Mouse (Mus musculus) liver, embryonic 15.5 days (tissue): Measurements from ENCODE around the gene Plaur. TPM values are rescaled to one million over a fixed set of nuclear protein-coding genes. Genes with fewer than 3 reads are reported as not detected.

ENCODE experiments used
- ATAC-seq: fragments of 200-750 bp; cut with Nextera tagmentation; 2 replicates; pipeline ENCODE4 v1.8.0; 2017; ENCODE audit warnings: moderate number of reproducible peaks, mild to moderate bottlenecking, moderate library complexity; ENCODE audit not compliant: insufficient read depth
- H3K27ac ChIP-seq: fragments of 300-500 bp; sonication (generic); replicated peaks from 2 replicates; pipeline ENCODE4 v1.5.1; 2015; ENCODE audit warnings: mild to moderate bottlenecking, inconsistent platforms
- H3K27me3 ChIP-seq: fragments of 300-500 bp; sonication (generic); 2 replicates; pipeline ENCODE4 v1.6.1; 2015; ENCODE audit warnings: mild to moderate bottlenecking, inconsistent platforms
- H3K36me3 ChIP-seq: fragments of 300-500 bp; sonication (generic); replicated peaks from 2 replicates; pipeline ENCODE4 v1.6.1; 2015; ENCODE audit warnings: moderate library complexity, mild to moderate bottlenecking, inconsistent platforms
- H3K4me1 ChIP-seq: fragments of 300-500 bp; sonication (generic); replicated peaks from 2 replicates; pipeline ENCODE4 v1.6.1; 2015; ENCODE audit warnings: inconsistent platforms
- H3K4me2 ChIP-seq: fragments of 300-500 bp; sonication (generic); 2 replicates; pipeline ENCODE4 v1.6.1; 2015; ENCODE audit warnings: moderate library complexity, mild to moderate bottlenecking, inconsistent platforms
- H3K4me3 ChIP-seq: fragments of 300-500 bp; sonication (generic); replicated peaks from 2 replicates; pipeline ENCODE4 v1.5.1; 2015; ENCODE audit warnings: mild to moderate bottlenecking, inconsistent platforms
- H3K9ac ChIP-seq: fragments of 300-500 bp; sonication (generic); 2 replicates; pipeline ENCODE4 v1.6.1; 2015; ENCODE audit warnings: moderate library complexity, mild to moderate bottlenecking, inconsistent platforms
- H3K9me3 ChIP-seq: fragments of 300-500 bp; sonication (generic); replicated peaks from 2 replicates; pipeline ENCODE4 v1.6.1; 2016; ENCODE audit warnings: inconsistent platforms
- WGBS: fragments of 180-500 bp; shearing (Covaris S2); methylation state at CpG from one replicate; pipeline ENCODE4 v1.1.7; 2015; ENCODE audit warnings: mixed read lengths; ENCODE audit not compliant: insufficient replicate concordance; 5-methylcytosine and 5-hydroxymethylcytosine counted together
- polyA plus RNA-seq: library from polyadenylated mRNA; unstranded; fragments of >200 nt; fragmentation: Nextera tagmentation; extraction: Ambion mirVana; gene quantifications from 2 replicates; pipeline ENCODE4 v1.2.1, GENCODE M21; 2015

The Plaur gene
- polyA plus RNA-seq, 1 experiment from 2014 or later = 5.8 TPM

- H3K27ac ChIP-seq = no peak overlapping the region
- 68% methylated on average over 5 of the region's 5 CpGs for WGBS
- peaks cover 4% of the 10 kb centered on the region for H3K27me3 ChIP-seq
- no peaks in the 10 kb centered on the region for H3K9me3 ChIP-seq
- ATAC-seq = no peak
- H3K4me1 ChIP-seq = peaks cover 2% of the 10 kb centered on the region; the same call in 1 of the 2 replicates
- peaks cover 12% of the 10 kb centered on the region for H3K36me3 ChIP-seq
- H3K9ac ChIP-seq = no peak overlapping the region
- H3K4me3 ChIP-seq = no peak overlapping the region
- H3K4me2 ChIP-seq = no peak overlapping the region
Measured at GRCm38 (mm10) chr7:24467886-24468285, 5.6 kb downstream of the Plaur start.

GRCm38 (mm10) chr7:24469126-24469525 lies 6.8 kb downstream of the Plaur start:
- H3K4me3 ChIP-seq = no peak overlapping the region
- H3K4me1 ChIP-seq = peaks cover 2% of the 10 kb centered on the region; the same call in 1 of the 2 replicates
- no peak overlapping the region for H3K27ac ChIP-seq
- 73% methylated on average over 3 of the region's 3 CpGs for WGBS
- H3K4me2 ChIP-seq = no peak overlapping the region
- no peak for ATAC-seq
- H3K27me3 ChIP-seq = no peaks in the 10 kb centered on the region
- H3K9ac ChIP-seq = no peak overlapping the region
- peaks cover 14% of the 10 kb centered on the region for H3K36me3 ChIP-seq
- H3K9me3 ChIP-seq = no peaks in the 10 kb centered on the region

- WGBS = 73% methylated on average over 7 of the region's 7 CpGs
- Histone ChIP-seq H3K9me3 (no peaks in the 10 kb centered on the region), H3K4me3 (no peak overlapping the region), H3K27ac (no peak overlapping the region), H3K4me2 (no peak overlapping the region), H3K9ac (no peak overlapping the region), H3K4me1 (peaks cover 2% of the 10 kb centered on the region; the same call in 1 of the 2 replicates), H3K36me3 (peaks cover 14% of the 10 kb centered on the region), H3K27me3 (no peaks in the 10 kb centered on the region)
- ATAC-seq = no peak
Measured at GRCm38 (mm10) chr7:24470356-24470755, 8.1 kb downstream of the Plaur start.

- Histone ChIP-seq H3K4me1 (no peaks in the 10 kb centered on the region), H3K9ac (no peak overlapping the region), H3K27ac (no peak overlapping the region), H3K36me3 (peaks cover 14% of the 10 kb centered on the region), H3K9me3 (no peaks in the 10 kb centered on the region), H3K4me3 (no peak overlapping the region), H3K27me3 (no peaks in the 10 kb centered on the region), H3K4me2 (no peak overlapping the region)
- ATAC-seq = no peak
- 67% methylated on average over 6 of the region's 6 CpGs for WGBS
Measured at GRCm38 (mm10) chr7:24472442-24472841, 10.2 kb downstream of the Plaur start.

- ATAC-seq = no peak
Measured at GRCm38 (mm10) chr7:24472937-24473336, 10.7 kb downstream of the Plaur start.

GRCm38 (mm10) chr7:24473913-24474529 lies 11.7 kb downstream of the Plaur start:
- Histone ChIP-seq H3K4me1 (no peaks in the 10 kb centered on the region), H3K27me3 (peaks cover 7% of the 10 kb centered on the region), H3K4me2 (no peak overlapping the region), H3K9ac (no peak overlapping the region), H3K36me3 (peaks cover 6% of the 10 kb centered on the region), H3K27ac (no peak overlapping the region), H3K4me3 (no peak overlapping the region), H3K9me3 (no peaks in the 10 kb centered on the region)
- no peak for ATAC-seq
- 49% methylated on average over 10 of the region's 10 CpGs for WGBS

More at GRCm38 (mm10) chr7:24472937-24473336, 10.7 kb downstream of the Plaur start:
- Histone ChIP-seq H3K27ac (no peak overlapping the region), H3K4me3 (no peak overlapping the region), H3K36me3 (peaks cover 14% of the 10 kb centered on the region), H3K9me3 (no peaks in the 10 kb centered on the region), H3K9ac (no peak overlapping the region), H3K27me3 (no peaks in the 10 kb centered on the region), H3K4me2 (no peak overlapping the region), H3K4me1 (no peaks in the 10 kb centered on the region)
- 67% methylated on average over 7 of the region's 7 CpGs for WGBS

- Histone ChIP-seq H3K4me1 (no peaks in the 10 kb centered on the region), H3K9ac (no peak overlapping the region), H3K4me3 (no peak overlapping the region), H3K36me3 (0 out of 2 replicates have a peak, but pooled peaks cover 2% of the 10 kb centered on the region), H3K27ac (no peak overlapping the region), H3K9me3 (no peaks in the 10 kb centered on the region), H3K4me2 (no peak overlapping the region), H3K27me3 (peaks cover 17% of the 10 kb centered on the region)
- WGBS = 63% methylated on average over 21 of the region's 21 CpGs
- ATAC-seq = no peak
Measured at GRCm38 (mm10) chr7:24474811-24475506, 12.7 kb downstream of the Plaur start.

- no peak overlapping the region for H3K9ac ChIP-seq
- H3K27me3 ChIP-seq = peaks cover 30% of the 10 kb centered on the region
- H3K36me3 ChIP-seq = 0 out of 2 replicates have a peak, but pooled peaks cover 2% of the 10 kb centered on the region
- peaks cover 4% of the 10 kb centered on the region; the same call in 1 of the 2 replicates for H3K4me1 ChIP-seq
- H3K9me3 ChIP-seq = no peaks in the 10 kb centered on the region
- H3K27ac ChIP-seq = no peak overlapping the region
- H3K4me2 ChIP-seq = no peak overlapping the region
- no peak overlapping the region for H3K4me3 ChIP-seq
- 71% methylated on average over 8 of the region's 8 CpGs for WGBS
- ATAC-seq = no peak
Measured at GRCm38 (mm10) chr7:24476338-24476737, 14.1 kb downstream of the Plaur start.

GRCm38 (mm10) chr7:24476856-24477255 lies 14.6 kb downstream of the Plaur start:
- H3K36me3 ChIP-seq = 0 out of 2 replicates have a peak, but pooled peaks cover 2% of the 10 kb centered on the region
- no peak overlapping the region for H3K4me2 ChIP-seq
- H3K27me3 ChIP-seq = peaks cover 36% of the 10 kb centered on the region
- H3K9ac ChIP-seq = no peak overlapping the region
- 77% methylated on average over 7 of the region's 7 CpGs for WGBS
- peaks cover 9% of the 10 kb centered on the region for H3K4me1 ChIP-seq
- no peaks in the 10 kb centered on the region for H3K9me3 ChIP-seq
- no peak overlapping the region for H3K4me3 ChIP-seq
- no peak for ATAC-seq
- H3K27ac ChIP-seq = no peak overlapping the region

GRCm38 (mm10) chr7:24478911-24479310 lies 16.6 kb downstream of the Plaur start:
- Histone ChIP-seq H3K4me1 (peaks cover 13% of the 10 kb centered on the region), H3K4me3 (no peak overlapping the region), H3K27ac (no peak overlapping the region), H3K9ac (no peak overlapping the region), H3K27me3 (peaks cover 56% of the 10 kb centered on the region), H3K4me2 (no peak overlapping the region), H3K9me3 (no peaks in the 10 kb centered on the region), H3K36me3 (no peaks in the 10 kb centered on the region)
- WGBS = 65% methylated on average over 5 of the region's 5 CpGs
- ATAC-seq = no peak

GRCm38 (mm10) chr7:24479685-24480084 lies 17.4 kb downstream of the Plaur start:
- no peak overlapping the region for H3K9ac ChIP-seq
- peaks cover 64% of the 10 kb centered on the region for H3K27me3 ChIP-seq
- H3K4me3 ChIP-seq = no peak overlapping the region
- no peak overlapping the region for H3K27ac ChIP-seq
- no peaks in the 10 kb centered on the region for H3K36me3 ChIP-seq
- ATAC-seq = no peak
- no peaks in the 10 kb centered on the region for H3K9me3 ChIP-seq
- no peak overlapping the region for H3K4me2 ChIP-seq
- peaks cover 13% of the 10 kb centered on the region for H3K4me1 ChIP-seq
- WGBS = 63% methylated on average over 2 of the region's 2 CpGs
